Mouse (Mus musculus) E14TG2a.4 (cell line): ENCODE measurements at regions not wholly inside any gene's neighbourhood (a gene's known extent, or its start where the extent isn't known, plus 50 kb on each side); places are given as distances from the start of the nearest gene placed in this dataset.

Experiments used
- H3K27me3 ChIP-seq: 2 replicates; pipeline ENCODE4 v1.6.1; 2014; ENCODE audit warnings: low read length, control low read depth; ENCODE audit not compliant: insufficient read depth
- H3K36me3 ChIP-seq: 2 replicates; pipeline ENCODE4 v1.6.1; 2014; ENCODE audit warnings: low read length, control low read depth; ENCODE audit not compliant: insufficient read depth
- H3K4me1 ChIP-seq: replicated peaks from 2 replicates; pipeline ENCODE4 v1.6.1; 2014; ENCODE audit warnings: low read depth, low read length, control low read depth
- H3K4me3 ChIP-seq: replicated peaks from 2 replicates; pipeline ENCODE4 v1.5.1; 2014; ENCODE audit warnings: mild to moderate bottlenecking, low read length
- H3K9me3 ChIP-seq: 2 replicates; pipeline ENCODE4 v1.6.1; 2014; ENCODE audit warnings: low read length, control low read depth
- CTCF ChIP-seq: conservative IDR thresholded peaks from 2 replicates; pipeline ENCODE4 v1.5.1; 2014; ENCODE audit warnings: low read length
- NANOG ChIP-seq: IDR thresholded peaks from 2 replicates; pipeline ENCODE4 v1.6.1; 2014; ENCODE audit warnings: borderline replicate concordance, low read length, mixed read lengths
- POU5F1 ChIP-seq: IDR thresholded peaks from 2 replicates; pipeline ENCODE4 v1.6.1; 2014; ENCODE audit warnings: low read length, borderline replicate concordance

GRCm38 (mm10) chr3:139832599-139832998 lies 627.1 kb downstream of the Stpg2 start:
- Histone ChIP-seq H3K27me3 (no peaks in the 10 kb centered on the region), H3K36me3 (no peaks in the 10 kb centered on the region), H3K4me1 (no peaks in the 10 kb centered on the region), H3K4me3 (no peak overlapping the region), H3K9me3 (peaks cover 65% of the 10 kb centered on the region)
- TF ChIP-seq POU5F1 (no peak), CTCF (no peak), NANOG (no peak)

- no peaks in the 10 kb centered on the region for H3K36me3 ChIP-seq
- no peaks in the 10 kb centered on the region for H3K4me1 ChIP-seq
- no peaks in the 10 kb centered on the region for H3K27me3 ChIP-seq
- TF ChIP-seq CTCF, result no peak
- TF ChIP-seq NANOG, result no peak
- no peak for TF ChIP-seq POU5F1
- no peak overlapping the region for H3K4me3 ChIP-seq
- peaks cover 17% of the 10 kb centered on the region for H3K9me3 ChIP-seq
These were observed 636.5 kb downstream of the Stpg2 start for GRCm38 (mm10) chr3:139842015-139842414.

- no peaks in the 10 kb centered on the region for H3K27me3 ChIP-seq
These were observed 637.6 kb downstream of the Stpg2 start for GRCm38 (mm10) chr3:139842988-139843605.

GRCm38 (mm10) chr3:139844443-139844842 lies 638.9 kb downstream of the Stpg2 start:
- no peaks in the 10 kb centered on the region for H3K36me3 ChIP-seq
- H3K4me3 ChIP-seq, result no peak overlapping the region
- no peaks in the 10 kb centered on the region for H3K27me3 ChIP-seq
- TF ChIP-seq NANOG (no peak), POU5F1 (no peak), CTCF (no peak)
- no peaks in the 10 kb centered on the region for H3K4me1 ChIP-seq
- peaks cover 10% of the 10 kb centered on the region; the same call in 1 of the 2 replicates for H3K9me3 ChIP-seq

More at GRCm38 (mm10) chr3:139842988-139843605, 637.6 kb downstream of the Stpg2 start:
- Histone ChIP-seq H3K4me3 (no peak overlapping the region), H3K36me3 (no peaks in the 10 kb centered on the region), H3K9me3 (peaks cover 10% of the 10 kb centered on the region; the same call in 1 of the 2 replicates), H3K4me1 (no peaks in the 10 kb centered on the region)
- TF ChIP-seq NANOG (no peak), POU5F1 (no peak), CTCF (no peak)

- TF ChIP-seq CTCF (no peak), POU5F1 (no peak), NANOG (no peak)
- Histone ChIP-seq H3K27me3 (no peaks in the 10 kb centered on the region), H3K36me3 (no peaks in the 10 kb centered on the region), H3K9me3 (0 out of 2 replicates have a peak, but pooled peaks cover 5% of the 10 kb centered on the region), H3K4me3 (no peak overlapping the region), H3K4me1 (no peaks in the 10 kb centered on the region)
These were observed 642.3 kb downstream of the Stpg2 start for GRCm38 (mm10) chr3:139847826-139848225.

GRCm38 (mm10) chr3:139859966-139860635 lies 654.6 kb downstream of the Stpg2 start:
- H3K9me3 ChIP-seq, result no peaks in the 10 kb centered on the region
- no peak overlapping the region for H3K4me3 ChIP-seq
- no peaks in the 10 kb centered on the region for H3K27me3 ChIP-seq
- H3K4me1 ChIP-seq, result no peaks in the 10 kb centered on the region
- H3K36me3 ChIP-seq, result no peaks in the 10 kb centered on the region
- TF ChIP-seq POU5F1 (no peak), NANOG (no peak), CTCF (no peak)

GRCm38 (mm10) chr3:139860831-139861371 lies 655.4 kb downstream of the Stpg2 start:
- TF ChIP-seq CTCF, result no peak
- TF ChIP-seq NANOG, result no peak
- no peak for TF ChIP-seq POU5F1
- Histone ChIP-seq H3K4me1 (no peaks in the 10 kb centered on the region), H3K36me3 (no peaks in the 10 kb centered on the region), H3K27me3 (no peaks in the 10 kb centered on the region), H3K4me3 (no peak overlapping the region), H3K9me3 (no peaks in the 10 kb centered on the region)

- Histone ChIP-seq H3K4me1 (no peaks in the 10 kb centered on the region), H3K4me3 (no peak overlapping the region), H3K27me3 (no peaks in the 10 kb centered on the region), H3K9me3 (0 out of 2 replicates have a peak, but pooled peaks cover 3% of the 10 kb centered on the region), H3K36me3 (no peaks in the 10 kb centered on the region)
- TF ChIP-seq CTCF (no peak), POU5F1 (no peak), NANOG (no peak; the same call in 1 of the 2 replicates)
These were observed 660.8 kb downstream of the Stpg2 start for GRCm38 (mm10) chr3:139866329-139866728.

GRCm38 (mm10) chr3:139867030-139867429 lies 661.5 kb downstream of the Stpg2 start:
- TF ChIP-seq NANOG (no peak), CTCF (no peak; the same call in 1 of the 2 replicates), POU5F1 (no peak)

More at GRCm38 (mm10) chr3:139867030-139867429, 661.5 kb downstream of the Stpg2 start:
- Histone ChIP-seq H3K36me3 (no peaks in the 10 kb centered on the region), H3K4me3 (no peak overlapping the region), H3K9me3 (0 out of 2 replicates have a peak, but pooled peaks cover 3% of the 10 kb centered on the region), H3K4me1 (no peaks in the 10 kb centered on the region), H3K27me3 (no peaks in the 10 kb centered on the region)
